Mouse (Mus musculus) liver, adult 10 weeks (tissue): ENCODE measurements around the gene Rbm47. TPM values are rescaled to one million over a fixed set of nuclear protein-coding genes. Genes with fewer than 3 reads are reported as not detected.

Source experiments
- polyA plus RNA-seq: library from polyadenylated mRNA; stranded (reverse); fragments of 350-450 nt; fragmentation: Illumina TruSeq; extraction: RNeasy Lipid Tissue Mini Kit (QIAGEN cat#74804); gene quantifications from one replicate; pipeline ENCODE4 v1.2.3, GENCODE M21; 2014; ENCODE audit warnings: low read depth, low replicate concordance

Gene Rbm47
- polyA plus RNA-seq, result 27.3 TPM

GRCm38 (mm10) chr5:66173018-66173417 lies at the start of gene Rbm47:
Rbm47 (minus strand) TSS chr5:66173118.

GRCm38 (mm10) chr5:66004134-66004925 lies 168.6 kb downstream of the Rbm47 start, which contains the start of gene 9130230L23Rik:
9130230L23Rik (minus strand) TSS chr5:66004285.

Other genes starting within 250 kb of the Rbm47 start
- not detected for gene Chrna9, start 238.2 kb downstream of the Rbm47 start, polyA plus RNA-seq
- 0.16 TPM for gene 9130230L23Rik, start 168.8 kb downstream of the Rbm47 start, polyA plus RNA-seq
- 0.11 TPM for gene Nsun7, start 86.8 kb upstream of the Rbm47 start, polyA plus RNA-seq